Mouse (Mus musculus) thymus, postnatal 36 days (tissue): ENCODE results near the gene Gm14851.
"Not testable (repeated sequence)": the region's sequence is repeated elsewhere in the genome, so short reads cannot be mapped to it uniquely, and the experiment has no call there.

Experiments
- DNase-seq, 2 experiments: peaks; one replicate each; pipeline ENCODE4 v3.0.0; 2022; ENCODE audit warnings: mixed read lengths in 2 of 2

Gene Gm14851

DNA sequence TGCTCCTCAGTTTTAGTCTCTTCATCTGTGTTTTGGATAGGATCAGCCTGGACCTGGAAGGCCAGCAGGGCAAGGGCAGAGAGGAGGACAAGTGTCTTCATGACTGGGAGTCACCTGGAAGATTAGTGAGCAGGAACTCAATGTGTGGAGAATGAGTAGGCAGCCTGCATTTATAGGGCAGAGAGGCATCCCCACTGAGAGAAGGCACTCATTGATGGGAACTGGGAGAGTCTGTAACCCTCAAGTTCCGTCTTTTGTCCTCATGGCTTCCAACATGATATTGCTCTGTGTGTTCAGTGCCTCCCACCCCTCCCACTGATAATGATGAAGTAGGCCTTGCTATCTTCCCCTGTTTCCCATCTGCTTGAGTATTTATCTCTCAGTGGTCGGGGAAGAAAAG lies at the start of gene Gm14851:
TSS of gene Gm14851 (minus strand) at position 101 of the 400 bp plus-strand sequence.
- DNase-seq = not testable (repeated sequence)

DNA sequence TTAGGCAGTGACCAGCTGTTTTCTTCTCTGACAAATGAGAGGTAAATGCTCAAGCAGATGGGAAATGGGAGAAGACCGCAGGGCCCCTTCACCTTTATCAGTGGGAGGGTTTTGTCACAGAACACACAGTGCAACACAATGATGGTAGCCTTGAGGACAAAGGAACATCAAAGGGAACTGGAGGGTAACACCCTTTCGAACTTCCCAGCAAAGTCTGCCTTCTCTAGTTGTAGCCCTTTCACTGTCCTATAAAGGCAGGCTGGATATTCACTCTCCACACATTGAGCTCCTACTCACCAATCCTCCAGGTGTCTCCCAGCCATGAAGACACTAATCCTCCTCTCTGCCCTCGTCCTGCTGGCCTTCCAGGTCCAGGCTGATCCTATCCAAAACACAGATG lies 38.5 kb upstream of the Gm14851 start, which contains the start of gene Defa30:
TSS of gene Defa30 (plus strand) at position 301 of the 400 bp plus-strand sequence.
- not testable (repeated sequence) for DNase-seq

DNA sequence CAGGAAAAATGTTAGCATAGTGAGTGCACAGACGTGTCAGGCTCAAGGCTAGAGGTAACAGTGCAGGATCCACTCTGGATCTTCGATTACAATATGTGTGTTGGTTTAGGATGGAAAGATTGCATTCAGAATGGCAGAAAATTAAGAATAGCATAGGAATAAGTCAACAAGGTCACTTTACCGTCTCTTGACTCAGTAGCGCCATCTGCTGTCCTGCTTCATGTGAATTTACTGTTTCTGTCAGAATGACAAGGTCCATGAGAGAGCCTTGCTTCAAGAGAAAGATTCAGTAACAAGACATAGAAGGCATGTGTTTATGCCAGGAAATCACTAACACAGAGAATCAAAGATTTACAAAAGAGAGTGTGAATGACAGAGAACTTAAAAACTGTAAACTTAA lies 2.7 kb downstream of the Gm14851 start:
- no peak for DNase-seq

DNA sequence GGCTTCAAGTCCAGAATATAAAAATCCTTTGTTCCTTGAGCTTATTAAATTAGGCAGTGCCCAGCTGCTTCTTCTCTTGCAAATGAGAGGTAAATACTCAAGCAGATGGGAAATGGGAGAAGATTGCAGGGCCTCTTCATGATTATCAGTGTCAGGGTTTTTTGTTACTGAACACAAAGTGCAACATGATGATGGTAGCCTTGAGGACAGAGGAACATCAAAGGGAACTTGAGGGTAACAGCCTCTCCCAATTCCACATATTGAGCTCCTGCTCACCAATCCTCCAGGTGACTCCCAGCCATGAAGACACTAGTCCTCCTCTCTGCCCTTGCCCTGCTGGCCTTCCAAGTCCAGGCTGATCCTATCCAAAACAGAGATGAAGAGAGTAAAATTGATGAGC lies 11.7 kb downstream of the Gm14851 start, which contains the start of gene Defa25:
TSS of gene Defa25 (plus strand) at position 301 of the 400 bp plus-strand sequence.
- DNase-seq = not testable (repeated sequence)

DNA sequence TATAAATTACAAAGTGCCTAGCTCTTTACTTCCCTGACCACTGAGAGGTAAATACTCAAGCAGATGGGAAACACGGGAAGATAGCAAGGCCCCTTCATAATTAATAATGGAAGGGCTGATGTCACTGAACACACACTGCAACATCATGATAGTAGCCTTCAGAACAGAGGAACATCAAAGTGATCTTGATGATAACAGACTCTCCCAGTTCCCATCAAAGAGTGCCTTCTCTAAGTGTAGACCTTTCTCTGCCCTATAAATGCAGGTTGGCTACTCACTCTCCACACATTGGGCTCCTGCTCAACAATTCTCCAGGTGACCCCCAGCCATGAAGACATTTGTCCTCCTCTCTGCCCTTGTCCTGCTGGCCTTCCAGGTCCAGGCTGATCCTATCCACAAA lies 31.1 kb downstream of the Gm14851 start, which contains the start of gene Defa35:
TSS of gene Defa35 (plus strand) at position 301 of the 400 bp plus-strand sequence.
- DNase-seq = not testable (repeated sequence)

DNA sequence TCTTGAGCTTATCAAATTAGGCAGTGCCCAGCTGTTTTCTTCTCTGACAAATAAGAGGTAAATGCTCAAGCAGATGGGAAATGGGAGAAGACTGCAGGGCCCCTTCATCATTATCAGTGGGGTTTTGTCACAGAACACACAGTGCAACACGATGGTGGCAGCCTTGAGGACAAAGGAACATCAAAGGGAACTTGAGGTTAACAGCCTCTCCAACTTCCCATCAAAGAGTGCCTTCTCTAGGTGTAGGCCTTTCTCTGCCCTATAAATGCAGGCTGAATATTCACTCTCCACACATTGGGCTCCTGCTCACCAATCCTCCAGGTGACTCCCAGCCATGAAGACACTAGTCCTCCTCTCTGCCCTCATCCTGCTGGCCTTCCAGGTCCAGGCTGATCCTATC lies 41.1 kb downstream of the Gm14851 start, which contains the start of gene Defa23:
TSS of gene Defa23 (plus strand) at position 301 of the 400 bp plus-strand sequence.
- not testable (repeated sequence) for DNase-seq
